Mouse (Mus musculus) kidney, adult 2 months (tissue): ENCODE results near the gene Kif3a. TPM values are rescaled to one million over a fixed set of nuclear protein-coding genes. Genes with fewer than 3 reads are reported as not detected.

Experiments
- DNase-seq: peaks from one replicate; pipeline ENCODE4 v3.0.0; 2021
- H3K27ac ChIP-seq: fragments of 200-500 bp; 2 replicates; pipeline ENCODE4 v1.5.1; 2012; ENCODE audit warnings: low read depth, low read length, control low read depth, inconsistent platforms; ENCODE audit not compliant: insufficient read depth
- H3K27me3 ChIP-seq: fragments of 200-500 bp; replicated peaks from 2 replicates; pipeline ENCODE4 v1.6.1; 2012; ENCODE audit warnings: mild to moderate bottlenecking, moderate library complexity, low read length, inconsistent platforms; ENCODE audit not compliant: control insufficient read depth, insufficient read depth
- H3K36me3 ChIP-seq: fragments of 200-500 bp; 2 replicates; pipeline ENCODE4 v1.6.1; 2012; ENCODE audit warnings: mild to moderate bottlenecking, moderate library complexity, low read length, inconsistent platforms; ENCODE audit not compliant: control insufficient read depth, insufficient read depth
- H3K4me1 ChIP-seq: fragments of 200-500 bp; 2 replicates; pipeline ENCODE4 v1.6.1; 2011; ENCODE audit warnings: low read length; ENCODE audit not compliant: control insufficient read depth, insufficient read depth
- H3K4me3 ChIP-seq: fragments of 200-500 bp; 2 replicates; pipeline ENCODE4 v1.5.1; 2011; ENCODE audit warnings: mild to moderate bottlenecking, low read depth, low read length, control low read depth; ENCODE audit not compliant: insufficient read depth
- CTCF ChIP-seq: fragments of 200-500 bp; conservative IDR thresholded peaks from 2 replicates; pipeline ENCODE4 v1.5.1; 2011; ENCODE audit warnings: low read depth, mild to moderate bottlenecking, control low read depth, low read length, moderate library complexity, mixed read lengths; ENCODE audit not compliant: insufficient read depth, insufficient read length
- POLR2A ChIP-seq: fragments of 200-500 bp; IDR thresholded peaks from one replicate; pipeline ENCODE4 v1.6.1; 2011; ENCODE audit warnings: low read depth, low read length, control low read depth
- WGBS: fragments of 180-500 bp; shearing (Covaris S2); methylation state at CpG from one replicate; pipeline ENCODE4 v1.1.7; 2018; 5-methylcytosine and 5-hydroxymethylcytosine counted together
- polyA plus RNA-seq: library from polyadenylated mRNA; depleted of rRNA; stranded (reverse); fragments of >200 nt; gene quantifications from 2 replicates; pipeline ENCODE4 v1.2.3, GENCODE M21; 2012

Kif3a gene
- polyA plus RNA-seq, 1 experiment: 7.5 TPM

DNA sequence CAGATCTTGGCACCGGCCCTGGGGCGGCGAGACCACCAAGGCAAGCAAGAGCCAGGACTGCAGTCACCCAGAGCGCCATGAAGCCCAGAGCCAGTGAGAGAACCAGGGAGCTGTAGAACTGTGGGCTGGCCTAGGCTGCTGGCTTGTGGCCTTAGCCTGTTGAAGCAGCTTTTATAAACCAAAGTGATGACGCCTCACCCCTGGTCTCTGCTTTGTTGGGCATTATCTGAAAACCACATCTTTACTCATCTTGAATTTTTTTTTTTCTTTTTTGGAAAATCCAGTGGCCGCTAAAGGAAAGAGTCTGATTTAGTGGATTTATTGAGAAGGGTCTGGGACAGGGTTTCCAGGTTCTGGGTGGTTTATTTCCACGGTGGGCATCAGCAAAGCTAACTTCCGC lies 67.4 kb downstream of the Kif3a start, which contains the start of gene Il13:
Il13 (minus strand) TSS at position 147 of the 400 bp plus-strand sequence.
- no peak for TF ChIP-seq CTCF
- no peak for TF ChIP-seq POLR2A
- H3K4me1 ChIP-seq: no peaks in the 10 kb centered on the region
- no peaks in the 10 kb centered on the region; the same call in 1 of the 2 replicates for H3K27me3 ChIP-seq
- DNase-seq: no peak
- no peaks in the 10 kb centered on the region for H3K36me3 ChIP-seq
- no peak within 1 kb of the TSS for H3K4me3 ChIP-seq
- no peak within 1 kb of the TSS for H3K27ac ChIP-seq
- 94% methylated on average over 8 of the region's 8 CpGs for WGBS

DNA sequence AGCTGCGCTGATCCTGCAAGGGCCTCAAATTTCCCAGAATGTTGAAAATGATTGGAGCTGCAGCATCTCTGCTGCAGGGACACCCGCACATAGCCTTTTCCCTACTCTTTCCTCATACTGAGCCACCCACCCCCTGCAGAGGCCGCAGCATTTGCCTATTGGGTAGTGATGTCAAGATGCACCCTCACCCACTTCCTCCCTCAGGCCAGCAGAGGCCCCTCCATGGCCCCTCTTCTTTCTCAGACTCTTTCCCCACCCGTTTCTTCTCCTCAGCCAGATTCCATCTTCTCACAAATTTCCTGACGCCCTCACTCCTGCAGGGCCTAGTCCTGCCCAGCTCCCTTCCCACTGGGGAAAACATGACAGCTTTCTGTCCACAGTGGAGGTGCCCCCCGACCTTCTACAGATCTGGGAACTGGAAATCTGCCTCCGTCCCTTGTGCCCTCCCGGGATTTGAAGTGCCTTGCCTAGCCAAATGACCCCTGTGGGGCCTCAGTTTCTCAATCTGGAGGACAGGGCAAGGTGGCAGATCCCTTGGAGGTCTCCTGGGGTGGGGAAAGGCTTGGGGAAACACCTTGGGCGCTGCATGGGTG lies 68.5 kb downstream of the Kif3a start:
- no peaks in the 10 kb centered on the region for H3K36me3 ChIP-seq
- DNase-seq: no peak
- no peak overlapping the region for H3K27ac ChIP-seq
- TF ChIP-seq POLR2A: no peak
- TF ChIP-seq CTCF: no peak
- H3K4me1 ChIP-seq: no peaks in the 10 kb centered on the region
- H3K27me3 ChIP-seq: no peaks in the 10 kb centered on the region; the same call in 1 of the 2 replicates
- WGBS: 63% methylated on average over 9 of the region's 9 CpGs
- no peak overlapping the region for H3K4me3 ChIP-seq

DNA sequence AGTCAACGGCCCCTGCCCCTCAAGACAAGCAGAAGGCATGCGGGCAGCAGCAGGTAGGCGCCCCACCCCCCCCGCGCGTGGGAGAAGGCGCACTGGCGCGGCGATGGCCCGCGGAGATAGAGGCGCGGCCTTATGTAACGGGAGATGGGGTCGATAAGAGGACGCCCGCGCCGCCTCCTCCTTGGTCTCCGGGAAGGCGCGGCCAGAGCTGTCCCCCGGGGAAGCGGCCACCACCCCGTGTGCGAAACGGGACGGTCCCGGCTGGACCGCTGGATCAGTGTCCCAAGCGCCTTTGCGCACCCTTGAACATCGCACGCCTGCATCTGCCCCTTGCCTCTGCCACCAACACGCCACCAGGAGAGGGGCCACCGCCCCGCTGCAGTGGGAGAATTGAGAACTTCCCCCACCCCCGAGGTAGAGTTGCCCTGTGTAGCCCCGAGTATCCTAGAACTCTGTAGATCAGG lies 69.0 kb downstream of the Kif3a start:
- DNase-seq: no peak

DNA sequence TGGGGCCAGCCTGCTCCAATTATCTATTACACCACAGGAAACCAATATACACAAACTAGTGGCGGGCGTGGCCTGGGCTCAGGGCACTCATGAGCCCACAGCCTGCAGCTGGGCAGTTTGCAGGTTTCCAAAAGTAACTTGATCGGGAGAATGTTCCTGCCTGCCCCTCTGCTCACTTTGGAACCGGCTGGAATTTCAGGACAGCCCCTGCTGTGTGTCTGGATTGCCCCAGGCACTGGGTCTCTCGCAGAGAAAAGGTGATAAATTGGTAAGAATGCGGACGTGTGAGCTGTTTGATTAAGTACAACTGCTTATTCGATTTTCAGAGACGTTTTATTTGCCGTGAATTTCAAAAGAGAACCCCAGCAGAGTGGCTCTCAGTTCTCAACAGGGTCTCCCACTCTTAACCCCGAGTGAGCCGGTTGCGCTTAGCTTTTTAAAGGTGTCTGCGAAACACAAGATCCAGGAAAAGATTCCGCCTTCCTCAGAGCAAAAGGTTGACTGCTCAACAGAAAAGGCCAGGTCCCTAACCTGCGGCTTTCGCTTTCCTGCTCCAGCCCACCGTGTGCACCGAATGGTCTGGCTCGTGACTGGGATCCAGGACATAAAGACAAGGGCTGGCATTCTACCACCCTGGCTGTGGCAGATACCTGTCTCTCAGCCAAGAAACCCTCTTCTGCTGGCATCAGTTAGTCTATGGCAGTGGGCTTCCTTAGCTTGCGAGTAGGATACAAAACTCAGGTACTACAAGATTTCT lies 70.0 kb downstream of the Kif3a start:
- Histone ChIP-seq H3K27ac (no peak overlapping the region), H3K4me1 (no peaks in the 10 kb centered on the region), H3K27me3 (no peaks in the 10 kb centered on the region; the same call in 1 of the 2 replicates), H3K36me3 (no peaks in the 10 kb centered on the region), H3K4me3 (no peak overlapping the region)
- 32% methylated on average over 21 of the region's 21 CpGs for WGBS
- no peak for DNase-seq
- TF ChIP-seq CTCF (no peak), POLR2A (no peak)

More for the DNA sequence above, 69.0 kb downstream of the Kif3a start:
- no peaks in the 10 kb centered on the region for H3K36me3 ChIP-seq
- 5% methylated on average over 40 of the region's 40 CpGs for WGBS
- TF ChIP-seq POLR2A: no peak
- TF ChIP-seq CTCF: no peak
- H3K4me1 ChIP-seq: no peaks in the 10 kb centered on the region
- no peak overlapping the region for H3K27ac ChIP-seq
- no peaks in the 10 kb centered on the region; the same call in 1 of the 2 replicates for H3K27me3 ChIP-seq
- no peak overlapping the region; the same call in 1 of the 2 replicates for H3K4me3 ChIP-seq

GRCm38 (mm10) chr11:53637803-53638260 lies 70.7 kb downstream of the Kif3a start:
- no peaks in the 10 kb centered on the region for H3K36me3 ChIP-seq
- no peak overlapping the region for H3K27ac ChIP-seq
- 81% methylated on average over 10 of the region's 10 CpGs for WGBS
- H3K4me3 ChIP-seq: no peak overlapping the region
- H3K27me3 ChIP-seq: no peaks in the 10 kb centered on the region; the same call in 1 of the 2 replicates
- no peaks in the 10 kb centered on the region for H3K4me1 ChIP-seq
- DNase-seq: no peak
- TF ChIP-seq CTCF (no peak), POLR2A (no peak)

DNA sequence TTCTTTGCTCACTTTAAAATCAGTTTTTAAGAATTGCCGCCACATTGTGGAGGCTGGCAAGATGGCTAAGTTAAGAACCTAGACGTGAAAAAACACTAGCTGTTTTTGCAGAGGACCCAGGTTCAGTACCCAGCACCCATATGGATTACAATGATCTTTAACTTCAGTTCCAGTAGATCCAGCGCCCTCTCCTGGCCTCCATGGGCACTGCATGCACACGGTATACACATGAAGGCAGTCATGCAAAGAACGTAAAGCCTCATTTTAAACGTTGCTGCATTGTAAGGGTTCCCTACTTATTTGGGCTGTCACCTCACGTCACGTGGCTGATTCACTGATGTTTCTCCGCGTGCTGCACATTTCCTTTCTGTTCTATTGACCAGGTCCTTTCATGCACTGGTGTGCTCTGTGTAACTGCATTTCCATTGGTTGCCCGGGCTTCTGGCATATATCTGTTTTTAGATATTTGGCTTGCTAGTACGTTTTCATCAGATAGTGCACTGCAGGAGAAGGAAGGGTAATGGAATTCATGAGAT lies 75.6 kb downstream of the Kif3a start:
- Histone ChIP-seq H3K36me3 (no peaks in the 10 kb centered on the region), H3K4me3 (no peak overlapping the region), H3K27me3 (no peaks in the 10 kb centered on the region; the same call in 1 of the 2 replicates), H3K27ac (no peak overlapping the region), H3K4me1 (no peaks in the 10 kb centered on the region)
- WGBS: 80% methylated on average over 12 of the region's 12 CpGs
- peak; percentile 26; the same call in 1 of the 2 replicates for TF ChIP-seq CTCF
- no peak for TF ChIP-seq POLR2A
- no peak for DNase-seq

DNA sequence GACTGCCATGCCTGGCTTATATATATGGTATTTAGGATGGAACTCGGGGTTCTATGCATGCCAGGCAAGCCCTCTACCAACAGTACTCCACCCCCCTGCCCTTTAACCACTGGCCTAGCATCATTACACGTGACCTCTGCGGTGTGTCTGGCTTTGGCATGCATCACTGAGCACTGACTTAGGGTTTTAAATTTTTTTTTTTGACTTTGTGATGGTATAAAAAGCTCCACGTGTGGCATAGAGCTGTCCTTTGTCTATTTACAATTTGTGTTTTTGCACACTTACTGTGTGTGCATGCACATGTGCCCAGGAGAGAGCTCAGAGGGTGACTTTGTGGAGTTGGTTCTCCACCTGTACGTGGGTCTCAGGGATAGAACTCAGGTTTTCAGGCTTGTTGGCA lies 76.8 kb downstream of the Kif3a start:
- no peaks in the 10 kb centered on the region for H3K4me1 ChIP-seq
- H3K4me3 ChIP-seq: no peak overlapping the region
- DNase-seq: peak; percentile 12
- no peak overlapping the region for H3K27ac ChIP-seq
- 43% methylated on average over 5 of the region's 5 CpGs for WGBS
- no peaks in the 10 kb centered on the region for H3K36me3 ChIP-seq
- no peak for TF ChIP-seq POLR2A
- no peaks in the 10 kb centered on the region for H3K27me3 ChIP-seq
